Mouse (Mus musculus) midbrain, embryonic 14.5 days (tissue): ENCODE measurements around the gene Lzic. TPM values are rescaled to one million over a fixed set of nuclear protein-coding genes. Genes with fewer than 3 reads are reported as not detected.
A peak's percentile ranks its signal among the peaks of the same experiment; 100 is the strongest.
"Not testable (repeated sequence)": the region's sequence is repeated elsewhere in the genome, so short reads cannot be mapped to it uniquely, and the experiment has no call there.

Experiments
- ATAC-seq: fragments of 200-750 bp; cut with Nextera tagmentation; 2 replicates; pipeline ENCODE4 v1.8.0; 2017; ENCODE audit warnings: moderate number of reproducible peaks, moderate library complexity; ENCODE audit not compliant: low FRiP score, low TSS enrichment
- DNase-seq: peaks from one replicate; pipeline ENCODE4 v3.0.0-alpha.2; 2015
- H3K27ac ChIP-seq: fragments of 300-500 bp; sonication (generic); replicated peaks from 2 replicates; pipeline ENCODE4 v1.5.1; 2014; ENCODE audit warnings: mild to moderate bottlenecking, low read depth, low read length, moderate library complexity
- H3K27me3 ChIP-seq: fragments of 300-500 bp; sonication (generic); 2 replicates; pipeline ENCODE4 v1.6.1; 2014; ENCODE audit warnings: low read length, control low read depth, mixed read lengths; ENCODE audit not compliant: control insufficient read depth, insufficient read depth
- H3K36me3 ChIP-seq: fragments of 300-500 bp; sonication (generic); 2 replicates; pipeline ENCODE4 v1.6.1; 2014; ENCODE audit warnings: low read length, control low read depth; ENCODE audit not compliant: control insufficient read depth, insufficient read depth
- H3K4me1 ChIP-seq: fragments of 300-500 bp; sonication (generic); 2 replicates; pipeline ENCODE4 v1.6.1; 2014; ENCODE audit warnings: mild to moderate bottlenecking, antibody characterized with exemption, low read length, control low read depth; ENCODE audit not compliant: control insufficient read depth, insufficient read depth
- H3K4me2 ChIP-seq: fragments of 300-500 bp; sonication (generic); 2 replicates; pipeline ENCODE4 v1.6.1; 2014; ENCODE audit warnings: mild to moderate bottlenecking, low read length, moderate library complexity
- H3K4me3 ChIP-seq: fragments of 300-500 bp; sonication (generic); replicated peaks from 2 replicates; pipeline ENCODE4 v1.5.1; 2014; ENCODE audit warnings: low read depth, low read length
- H3K9ac ChIP-seq: fragments of 300-500 bp; sonication (generic); replicated peaks from 2 replicates; pipeline ENCODE4 v1.6.1; 2014; ENCODE audit warnings: mild to moderate bottlenecking, low read length, moderate library complexity
- H3K9me3 ChIP-seq: fragments of 300-500 bp; sonication (generic); 2 replicates; pipeline ENCODE4 v1.6.1; 2016; ENCODE audit warnings: low read length, control low read depth, mixed read lengths; ENCODE audit not compliant: control insufficient read depth
- WGBS: fragments of 180-500 bp; shearing (Covaris S2); extraction: QIAGEN DNeasy Blood & Tissue Kit; methylation state at CpG from one replicate; pipeline ENCODE4 v1.1.7; 2014; 5-methylcytosine and 5-hydroxymethylcytosine counted together
- polyA plus RNA-seq: library from polyadenylated mRNA; unstranded; fragments of >200 nt; fragmentation: Nextera tagmentation; extraction: Ambion mirVana; gene quantifications from 2 replicates; pipeline ENCODE4 v1.2.1, GENCODE M21; 2014

Lzic gene
- polyA plus RNA-seq, 1 experiment from 2014 or later: 49.7 TPM

GRCm38 (mm10) chr4:149453656-149454055 is 31.4 kb upstream of the Lzic start:
- Histone ChIP-seq H3K9ac (no peak overlapping the region), H3K36me3 (no peaks in the 10 kb centered on the region), H3K9me3 (no peaks in the 10 kb centered on the region), H3K27ac (no peak overlapping the region), H3K4me3 (no peak overlapping the region), H3K27me3 (no peaks in the 10 kb centered on the region), H3K4me2 (no peak overlapping the region), H3K4me1 (no peaks in the 10 kb centered on the region)
- 89% methylated on average over 4 of the region's 4 CpGs for WGBS
- ATAC-seq (no peak), DNase-seq (peak; percentile 23)

GRCm38 (mm10) chr4:149454263-149454662 is 30.8 kb upstream of the Lzic start:
- no peak for ATAC-seq

GRCm38 (mm10) chr4:149454879-149455278 is 30.1 kb upstream of the Lzic start, which contains the start of gene Rbp7:
Rbp7 (minus strand) TSS chr4:149454978.
- Histone ChIP-seq H3K27ac (no peak within 1 kb of the TSS), H3K36me3 (no peaks in the 10 kb centered on the region), H3K9ac (no peak within 1 kb of the TSS), H3K27me3 (no peaks in the 10 kb centered on the region), H3K4me2 (no peak within 1 kb of the TSS), H3K4me3 (no peak within 1 kb of the TSS), H3K4me1 (no peaks in the 10 kb centered on the region), H3K9me3 (no peaks in the 10 kb centered on the region)
- 64% methylated on average over 8 of the region's 8 CpGs for WGBS
- no peak for DNase-seq
- ATAC-seq: no peak

More at GRCm38 (mm10) chr4:149454263-149454662, 30.8 kb upstream of the Lzic start:
- H3K9me3 ChIP-seq: no peaks in the 10 kb centered on the region
- no peaks in the 10 kb centered on the region for H3K36me3 ChIP-seq
- 87% methylated on average over 17 of the region's 17 CpGs for WGBS
- H3K4me3 ChIP-seq: no peak overlapping the region
- no peaks in the 10 kb centered on the region for H3K4me1 ChIP-seq
- no peak for DNase-seq
- H3K27ac ChIP-seq: no peak overlapping the region
- H3K4me2 ChIP-seq: no peak overlapping the region
- H3K27me3 ChIP-seq: no peaks in the 10 kb centered on the region
- no peak overlapping the region for H3K9ac ChIP-seq

- ATAC-seq, H3K4me3 ChIP-seq, H3K4me2 ChIP-seq, H3K4me1 ChIP-seq, H3K27ac ChIP-seq, H3K27me3 ChIP-seq, H3K36me3 ChIP-seq, H3K9me3 ChIP-seq, DNase-seq, H3K9ac ChIP-seq: not testable (repeated sequence)
- WGBS: 89% methylated on average over 26 of the region's 27 CpGs
Observed at GRCm38 (mm10) chr4:149457163-149457562, 27.9 kb upstream of the Lzic start.

- Histone ChIP-seq H3K9ac (no peak overlapping the region), H3K4me1 (no peaks in the 10 kb centered on the region), H3K27me3 (no peaks in the 10 kb centered on the region), H3K4me3 (no peak overlapping the region), H3K4me2 (no peak overlapping the region), H3K9me3 (no peaks in the 10 kb centered on the region), H3K27ac (no peak overlapping the region), H3K36me3 (no peaks in the 10 kb centered on the region)
- WGBS: 83% methylated on average over 6 of the region's 6 CpGs
- no peak for ATAC-seq
- no peak for DNase-seq
Observed at GRCm38 (mm10) chr4:149457831-149458430, 27.1 kb upstream of the Lzic start.

GRCm38 (mm10) chr4:149458526-149458925 is 26.5 kb upstream of the Lzic start:
- WGBS: 71% methylated on average over 5 of the region's 5 CpGs
- no peak overlapping the region for H3K4me2 ChIP-seq
- H3K9ac ChIP-seq: no peak overlapping the region
- no peaks in the 10 kb centered on the region for H3K36me3 ChIP-seq
- no peak overlapping the region for H3K27ac ChIP-seq
- no peaks in the 10 kb centered on the region for H3K9me3 ChIP-seq
- H3K4me3 ChIP-seq: no peak overlapping the region
- H3K4me1 ChIP-seq: no peaks in the 10 kb centered on the region
- DNase-seq: no peak
- no peak for ATAC-seq
- H3K27me3 ChIP-seq: no peaks in the 10 kb centered on the region

GRCm38 (mm10) chr4:149459425-149459824 is 25.6 kb upstream of the Lzic start:
- 81% methylated on average over 1 of the region's 1 CpGs for WGBS
- no peaks in the 10 kb centered on the region for H3K36me3 ChIP-seq
- ATAC-seq: no peak

GRCm38 (mm10) chr4:149460475-149460874 is 24.6 kb upstream of the Lzic start:
- not testable (repeated sequence) for H3K4me2 ChIP-seq, ATAC-seq, H3K27ac ChIP-seq, H3K9ac ChIP-seq, H3K27me3 ChIP-seq, H3K4me3 ChIP-seq, H3K9me3 ChIP-seq, H3K36me3 ChIP-seq, DNase-seq, H3K4me1 ChIP-seq
- 86% methylated on average over 2 of the region's 2 CpGs for WGBS

More at GRCm38 (mm10) chr4:149459425-149459824, 25.6 kb upstream of the Lzic start:
- Histone ChIP-seq H3K9me3 (no peaks in the 10 kb centered on the region), H3K27ac (no peak overlapping the region), H3K4me1 (no peaks in the 10 kb centered on the region), H3K4me2 (no peak overlapping the region), H3K27me3 (no peaks in the 10 kb centered on the region), H3K4me3 (no peak overlapping the region), H3K9ac (no peak overlapping the region)
- no peak for DNase-seq

GRCm38 (mm10) chr4:149461579-149462304 is 23.3 kb upstream of the Lzic start:
- Histone ChIP-seq H3K4me1 (no peaks in the 10 kb centered on the region), H3K4me2 (no peak overlapping the region), H3K27ac (no peak overlapping the region), H3K36me3 (0 out of 2 replicates have a peak, but pooled peaks cover 4% of the 10 kb centered on the region), H3K4me3 (no peak overlapping the region), H3K27me3 (no peaks in the 10 kb centered on the region), H3K9me3 (no peaks in the 10 kb centered on the region), H3K9ac (no peak overlapping the region)
- DNase-seq: peak; percentile 31
- ATAC-seq: no peak
- 77% methylated on average over 7 of the region's 7 CpGs for WGBS
